Mouse (Mus musculus) bone marrow macrophage, adult 2 months (primary cell): ENCODE measurements around the gene Abca16.

Experiments
- CTCF ChIP-seq: IDR thresholded peaks from 2 replicates; pipeline ENCODE4 v1.5.1; 2012; ENCODE audit warnings: low read depth, mild to moderate bottlenecking, low read length, moderate library complexity
- POLR2A ChIP-seq: IDR thresholded peaks from 2 replicates; pipeline ENCODE4 v1.6.1; 2012; ENCODE audit warnings: mild to moderate bottlenecking, low read depth, low read length, borderline replicate concordance

GRCm38 (mm10) chr7:120503891-120504662 lies 94.6 kb downstream of the Abca16 start:
- no peak for TF ChIP-seq POLR2A
- no peak for TF ChIP-seq CTCF
